Mouse (Mus musculus) bone marrow macrophage, adult 2 months (primary cell): ENCODE data around the gene Hmgb1.
"Not testable (repeated sequence)": the region's sequence is repeated elsewhere in the genome, so short reads cannot be mapped to it uniquely, and the experiment has no call there.

Experiments used
- CTCF ChIP-seq: IDR thresholded peaks from 2 replicates; pipeline ENCODE4 v1.5.1; 2012; ENCODE audit warnings: low read depth, mild to moderate bottlenecking, low read length, moderate library complexity
- POLR2A ChIP-seq: IDR thresholded peaks from 2 replicates; pipeline ENCODE4 v1.6.1; 2012; ENCODE audit warnings: mild to moderate bottlenecking, low read depth, low read length, borderline replicate concordance

- TF ChIP-seq CTCF, POLR2A: not testable (repeated sequence)
These were observed 46.2 kb downstream of the Hmgb1 start for GRCm38 (mm10) chr5:149138087-149138486.
